Mouse (Mus musculus) megakaryocyte, adult 5-6 weeks (primary cell): ENCODE measurements around the gene Ppm1h. TPM values are rescaled to one million over a fixed set of nuclear protein-coding genes. Genes with fewer than 3 reads are reported as not detected.

Source experiments
- ATAC-seq: 2 replicates; pipeline ENCODE4 v1.8.0; 2016; ENCODE audit warnings: mild to moderate bottlenecking, inconsistent platforms; ENCODE audit not compliant: poor library complexity, severe bottlenecking
- total RNA-seq, 2 experiments: library from RNA; stranded (forward) in 1 of 2; stranded (reverse) in 1 of 2; fragments of 153-499, 151-499 nt in 1 of 2; fragments of 221-1000, 200-1000 nt in 1 of 2; gene quantifications; 2 replicates each; pipeline versions ENCODE4 v1.2.3 to v1.2.4; 2015 to 2017

Gene Ppm1h
- total RNA-seq, 2 experiments from 2014 or later: 27.9 to 31.8 TPM

- ATAC-seq: no peak
These were observed 64.8 kb downstream of the Ppm1h start for GRCm38 (mm10) chr10:122743361-122743760.

- no peak for ATAC-seq
These were observed 66.4 kb downstream of the Ppm1h start for GRCm38 (mm10) chr10:122744970-122745369.

GRCm38 (mm10) chr10:122746211-122746610 is 67.6 kb downstream of the Ppm1h start:
- no peak for ATAC-seq

- ATAC-seq: peak; percentile 88
These were observed 68.8 kb downstream of the Ppm1h start for GRCm38 (mm10) chr10:122747151-122747925.

GRCm38 (mm10) chr10:122748361-122748951 is 69.9 kb downstream of the Ppm1h start:
- ATAC-seq: no peak

- ATAC-seq: no peak
These were observed 70.5 kb downstream of the Ppm1h start for GRCm38 (mm10) chr10:122749071-122749470.

- ATAC-seq: no peak
These were observed 71.3 kb downstream of the Ppm1h start for GRCm38 (mm10) chr10:122749876-122750275.

- peak; percentile 8; the same call in 1 of the 2 replicates for ATAC-seq
These were observed 74.7 kb downstream of the Ppm1h start for GRCm38 (mm10) chr10:122752950-122753923.

GRCm38 (mm10) chr10:122753924-122754307 is 75.4 kb downstream of the Ppm1h start:
- peak; percentile 59 for ATAC-seq

GRCm38 (mm10) chr10:122754967-122755366 is 76.4 kb downstream of the Ppm1h start:
- no peak for ATAC-seq

GRCm38 (mm10) chr10:122756879-122757530 is 78.4 kb downstream of the Ppm1h start:
- no peak for ATAC-seq

GRCm38 (mm10) chr10:122757727-122758126 is 79.2 kb downstream of the Ppm1h start:
- ATAC-seq: no peak

- ATAC-seq: peak; percentile 33; the same call in 1 of the 2 replicates
These were observed 79.8 kb downstream of the Ppm1h start for GRCm38 (mm10) chr10:122758346-122758745.

GRCm38 (mm10) chr10:122759729-122760128 is 81.2 kb downstream of the Ppm1h start:
- no peak for ATAC-seq

- ATAC-seq: no peak
These were observed 82.1 kb downstream of the Ppm1h start for GRCm38 (mm10) chr10:122760469-122761307.

GRCm38 (mm10) chr10:122762772-122763511 is 84.4 kb downstream of the Ppm1h start:
- peak; percentile 65 for ATAC-seq

GRCm38 (mm10) chr10:122763596-122763995 is 85.0 kb downstream of the Ppm1h start:
- 0 out of 2 replicates have a peak, but pooled peaks have one; percentile 27 for ATAC-seq

GRCm38 (mm10) chr10:122764653-122765052 is 86.1 kb downstream of the Ppm1h start:
- no peak for ATAC-seq

- ATAC-seq: no peak
These were observed 87.0 kb downstream of the Ppm1h start for GRCm38 (mm10) chr10:122765521-122765920.
